Mouse (Mus musculus) midbrain, embryonic 11.5 days (tissue): ENCODE results near the gene Isyna1. TPM values are rescaled to one million over a fixed set of nuclear protein-coding genes. Genes with fewer than 3 reads are reported as not detected.

Source experiments
- ATAC-seq: fragments of 200-750 bp; cut with Nextera tagmentation; 2 replicates; pipeline ENCODE4 v1.8.0; 2017; ENCODE audit warnings: moderate TSS enrichment, moderate library complexity; ENCODE audit not compliant: low FRiP score
- DNase-seq: peaks from one replicate; pipeline ENCODE4 v3.0.0; 2015; ENCODE audit warnings: low spot score; ENCODE audit errors: missing footprints
- H3K27ac ChIP-seq: fragments of 300-500 bp; sonication (generic); 2 replicates; pipeline ENCODE4 v1.5.1; 2014; ENCODE audit warnings: low read depth, low read length
- H3K27me3 ChIP-seq: fragments of 300-500 bp; sonication (generic); 2 replicates; pipeline ENCODE4 v1.6.1; 2014; ENCODE audit warnings: mild to moderate bottlenecking, low read length, moderate library complexity, mixed read lengths; ENCODE audit not compliant: control insufficient read depth, insufficient read depth
- H3K36me3 ChIP-seq: fragments of 300-500 bp; sonication (generic); 2 replicates; pipeline ENCODE4 v1.6.1; 2014; ENCODE audit warnings: mild to moderate bottlenecking, low read length, moderate library complexity, mixed read lengths; ENCODE audit not compliant: control insufficient read depth, insufficient read depth
- H3K4me1 ChIP-seq: fragments of 300-500 bp; sonication (generic); 2 replicates; pipeline ENCODE4 v1.6.1; 2014; ENCODE audit warnings: low read length; ENCODE audit not compliant: control insufficient read depth, insufficient read depth
- H3K4me2 ChIP-seq: fragments of 300-500 bp; sonication (generic); 2 replicates; pipeline ENCODE4 v1.6.1; 2014; ENCODE audit warnings: mild to moderate bottlenecking, moderate library complexity
- H3K4me3 ChIP-seq: fragments of 300-500 bp; sonication (generic); 2 replicates; pipeline ENCODE4 v1.5.1; 2014; ENCODE audit warnings: low read depth, low read length
- H3K9ac ChIP-seq: fragments of 300-500 bp; sonication (generic); 2 replicates; pipeline ENCODE4 v1.6.1; 2014; ENCODE audit warnings: low read length
- H3K9me3 ChIP-seq: fragments of 300-500 bp; sonication (generic); 2 replicates; pipeline ENCODE4 v1.6.1; 2016; ENCODE audit warnings: low read length; ENCODE audit not compliant: control insufficient read depth
- WGBS: fragments of 180-500 bp; shearing (Covaris S2); extraction: QIAGEN DNeasy Blood & Tissue Kit; methylation state at CpG from one replicate; pipeline ENCODE4 v1.1.7; 2014; 5-methylcytosine and 5-hydroxymethylcytosine counted together
- polyA plus RNA-seq: library from polyadenylated mRNA; unstranded; fragments of >200 nt; fragmentation: Nextera tagmentation; extraction: Ambion mirVana; gene quantifications from 2 replicates; pipeline ENCODE4 v1.2.1, GENCODE M21; 2014

Isyna1 gene
- polyA plus RNA-seq, 1 experiment from 2014 or later, result 56.0 TPM

DNA sequence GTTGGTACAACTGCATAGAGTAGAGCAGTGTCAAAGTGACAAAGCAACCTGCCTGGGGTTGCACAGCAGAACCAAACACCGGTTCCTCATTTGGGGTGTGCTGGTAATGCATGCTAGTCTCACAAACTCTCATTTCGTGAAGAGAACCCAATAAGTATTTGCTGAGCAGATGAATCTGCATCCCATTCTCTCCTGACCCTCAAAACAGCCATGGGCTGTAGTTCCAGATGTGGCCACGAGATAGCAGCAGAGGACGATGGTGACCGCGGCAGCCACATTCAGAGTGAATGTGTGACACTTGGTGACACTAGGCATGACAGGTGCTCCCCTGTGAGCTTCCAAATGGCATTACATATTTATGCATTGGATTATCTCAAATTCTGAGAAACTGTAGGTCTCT, 17.7 kb downstream of the Isyna1 start:
- H3K9me3 ChIP-seq, result no peaks in the 10 kb centered on the region
- no peak overlapping the region for H3K27ac ChIP-seq
- H3K9ac ChIP-seq, result peak overlapping the region; percentile 64
- peak; percentile 99 for DNase-seq
- ATAC-seq, result no peak
- H3K4me2 ChIP-seq, result peak overlapping the region; percentile 92
- H3K4me3 ChIP-seq, result peak overlapping the region; percentile 42
- no peaks in the 10 kb centered on the region for H3K36me3 ChIP-seq
- H3K4me1 ChIP-seq, result peaks cover 37% of the 10 kb centered on the region
- H3K27me3 ChIP-seq, result no peaks in the 10 kb centered on the region; the same call in 1 of the 2 replicates
- under 1% methylated on average over 6 of the region's 6 CpGs for WGBS

GRCm38 (mm10) chr8:70613763-70614162, 19.6 kb downstream of the Isyna1 start:
- WGBS, result 32% methylated on average over 1 of the region's 1 CpGs
- H3K4me1 ChIP-seq, result peaks cover 20% of the 10 kb centered on the region
- no peak overlapping the region for H3K4me2 ChIP-seq
- H3K9me3 ChIP-seq, result no peaks in the 10 kb centered on the region
- no peak overlapping the region for H3K27ac ChIP-seq
- no peak overlapping the region for H3K4me3 ChIP-seq
- H3K36me3 ChIP-seq, result no peaks in the 10 kb centered on the region
- no peak overlapping the region for H3K9ac ChIP-seq
- DNase-seq, result no peak
- no peak for ATAC-seq
- no peaks in the 10 kb centered on the region; the same call in 1 of the 2 replicates for H3K27me3 ChIP-seq

GRCm38 (mm10) chr8:70614469-70614868, 20.3 kb downstream of the Isyna1 start:
- Histone ChIP-seq H3K9ac (no peak overlapping the region), H3K36me3 (no peaks in the 10 kb centered on the region), H3K4me1 (peaks cover 16% of the 10 kb centered on the region), H3K27ac (no peak overlapping the region), H3K9me3 (no peaks in the 10 kb centered on the region), H3K4me3 (no peak overlapping the region), H3K4me2 (no peak overlapping the region), H3K27me3 (no peaks in the 10 kb centered on the region)
- DNase-seq (no peak), ATAC-seq (no peak)
- WGBS, result 78% methylated on average over 5 of the region's 5 CpGs

GRCm38 (mm10) chr8:70615281-70615680, 21.1 kb downstream of the Isyna1 start:
- Histone ChIP-seq H3K27ac (no peak overlapping the region), H3K4me1 (peaks cover 9% of the 10 kb centered on the region), H3K36me3 (no peaks in the 10 kb centered on the region), H3K9ac (no peak overlapping the region), H3K4me2 (no peak overlapping the region), H3K9me3 (no peaks in the 10 kb centered on the region), H3K27me3 (no peaks in the 10 kb centered on the region), H3K4me3 (no peak overlapping the region)
- DNase-seq (no peak), ATAC-seq (no peak)
- WGBS, result 86% methylated on average over 8 of the region's 8 CpGs

DNA sequence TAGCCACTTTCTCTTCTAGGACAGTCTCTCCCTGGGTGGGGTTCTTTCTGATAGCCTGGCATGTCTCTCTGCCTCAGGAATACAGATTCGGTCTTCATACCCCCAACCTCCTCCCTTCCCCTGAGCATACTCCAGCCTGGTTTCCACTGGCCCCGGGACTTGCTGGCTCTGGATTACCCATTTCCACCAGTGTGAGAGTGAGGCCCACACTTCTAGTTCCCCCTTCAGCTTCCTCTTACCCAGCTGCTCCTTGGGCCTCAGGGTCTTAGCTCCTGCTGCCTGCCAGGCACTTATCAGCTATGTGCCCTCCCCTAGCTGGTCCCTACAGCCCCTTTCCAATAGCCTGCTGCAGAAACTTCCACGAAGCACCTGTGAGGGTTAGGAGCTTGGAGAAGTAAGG, 21.7 kb downstream of the Isyna1 start, which contains the start of gene Lrrc25:
Lrrc25 (plus strand) TSS at position 262 of the 400 bp plus-strand sequence.
- H3K36me3 ChIP-seq, result no peaks in the 10 kb centered on the region
- DNase-seq (no peak), ATAC-seq (no peak)
- H3K9me3 ChIP-seq, result no peaks in the 10 kb centered on the region
- no peaks in the 10 kb centered on the region for H3K27me3 ChIP-seq
- H3K4me1 ChIP-seq, result peaks cover 5% of the 10 kb centered on the region
- no peak within 1 kb of the TSS for H3K4me3 ChIP-seq
- no peak within 1 kb of the TSS for H3K9ac ChIP-seq
- H3K27ac ChIP-seq, result no peak within 1 kb of the TSS
- H3K4me2 ChIP-seq, result no peak within 1 kb of the TSS
- 76% methylated on average over 3 of the region's 3 CpGs for whole genome bisulfite sequencing

GRCm38 (mm10) chr8:70616645-70617044, 22.5 kb downstream of the Isyna1 start:
- 64% methylated on average over 11 of the region's 11 CpGs for WGBS
- H3K27ac ChIP-seq, result no peak overlapping the region
- H3K4me3 ChIP-seq, result no peak overlapping the region
- ATAC-seq (no peak), DNase-seq (no peak)
- H3K4me2 ChIP-seq, result no peak overlapping the region
- H3K4me1 ChIP-seq, result peaks cover 2% of the 10 kb centered on the region
- no peak overlapping the region for H3K9ac ChIP-seq
- H3K36me3 ChIP-seq, result no peaks in the 10 kb centered on the region
- no peaks in the 10 kb centered on the region for H3K27me3 ChIP-seq
- no peaks in the 10 kb centered on the region for H3K9me3 ChIP-seq

GRCm38 (mm10) chr8:70617985-70618384, 23.8 kb downstream of the Isyna1 start:
- Histone ChIP-seq H3K27me3 (no peaks in the 10 kb centered on the region), H3K4me3 (no peak overlapping the region), H3K27ac (no peak overlapping the region), H3K9ac (no peak overlapping the region), H3K36me3 (no peaks in the 10 kb centered on the region), H3K9me3 (no peaks in the 10 kb centered on the region), H3K4me2 (no peak overlapping the region), H3K4me1 (peaks cover 2% of the 10 kb centered on the region; the same call in 1 of the 2 replicates)
- ATAC-seq (no peak), DNase-seq (no peak)
- WGBS, result 82% methylated on average over 11 of the region's 11 CpGs

DNA sequence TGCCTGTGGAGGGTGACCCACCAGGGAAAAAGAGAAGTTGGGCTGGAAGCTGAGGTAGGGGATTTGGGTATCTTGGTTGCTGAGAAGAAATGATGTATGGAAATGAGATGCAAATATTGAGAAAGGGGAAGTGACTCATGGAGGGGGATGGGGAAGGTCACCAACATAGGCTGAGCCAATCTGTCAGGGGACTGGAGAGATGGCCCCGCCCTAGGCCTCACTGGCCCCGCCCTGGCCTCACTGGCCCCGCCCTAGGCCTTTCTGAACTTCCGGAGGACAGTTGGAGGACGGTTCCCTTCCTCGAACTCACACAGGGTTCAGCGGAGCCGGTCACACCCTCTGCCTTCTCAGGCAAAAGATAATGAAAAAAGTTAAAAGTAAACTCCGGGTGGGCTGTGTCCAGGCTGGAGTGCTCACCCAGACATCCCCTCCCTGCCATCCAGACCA, 24.7 kb downstream of the Isyna1 start:
- Histone ChIP-seq H3K4me3 (no peak overlapping the region), H3K27ac (no peak overlapping the region), H3K9ac (no peak overlapping the region), H3K36me3 (no peaks in the 10 kb centered on the region), H3K4me1 (peaks cover 2% of the 10 kb centered on the region; the same call in 1 of the 2 replicates), H3K4me2 (no peak overlapping the region), H3K27me3 (no peaks in the 10 kb centered on the region), H3K9me3 (no peaks in the 10 kb centered on the region)
- ATAC-seq, result peak; percentile 81
- 30% methylated on average over 9 of the region's 9 CpGs for WGBS
- DNase-seq, result peak; percentile 91

DNA sequence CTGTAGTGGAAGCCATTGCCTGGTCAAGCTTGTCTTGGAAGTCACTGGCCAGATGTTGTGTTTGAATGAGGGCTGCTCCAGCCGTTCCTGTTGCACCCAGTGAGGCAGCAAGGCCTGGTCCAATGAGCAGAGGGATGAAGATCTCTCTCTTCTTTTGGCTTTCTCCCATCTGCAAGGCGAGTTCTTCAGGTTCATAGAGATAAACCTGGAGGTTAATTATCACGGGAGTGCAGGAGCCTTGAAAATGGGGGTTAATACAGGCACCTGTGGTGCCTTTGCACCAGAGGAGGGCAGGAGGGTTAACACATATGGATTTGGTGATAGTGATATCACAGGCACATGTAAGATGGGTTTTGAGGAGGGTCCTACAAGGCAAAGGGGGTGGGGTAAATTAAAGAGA, 28.0 kb downstream of the Isyna1 start:
- H3K36me3 ChIP-seq, result no peaks in the 10 kb centered on the region
- H3K27me3 ChIP-seq, result no peaks in the 10 kb centered on the region
- H3K4me2 ChIP-seq, result no peak overlapping the region
- DNase-seq (no peak), ATAC-seq (no peak)
- H3K4me1 ChIP-seq, result peaks cover 2% of the 10 kb centered on the region; the same call in 1 of the 2 replicates
- no peak overlapping the region for H3K9ac ChIP-seq
- H3K4me3 ChIP-seq, result no peak overlapping the region
- WGBS, result 57% methylated on average over 3 of the region's 3 CpGs
- no peaks in the 10 kb centered on the region for H3K9me3 ChIP-seq
- H3K27ac ChIP-seq, result no peak overlapping the region
